Mouse (Mus musculus) midbrain, embryonic 11.5 days (tissue): ENCODE results near the gene Cog3. TPM values are rescaled to one million over a fixed set of nuclear protein-coding genes. Genes with fewer than 3 reads are reported as not detected.

Experiments
- ATAC-seq: fragments of 200-750 bp; cut with Nextera tagmentation; 2 replicates; pipeline ENCODE4 v1.8.0; 2017; ENCODE audit warnings: moderate TSS enrichment, moderate library complexity; ENCODE audit not compliant: low FRiP score
- DNase-seq: peaks from one replicate; pipeline ENCODE4 v3.0.0; 2015; ENCODE audit warnings: low spot score; ENCODE audit errors: missing footprints
- H3K27ac ChIP-seq: fragments of 300-500 bp; sonication (generic); 2 replicates; pipeline ENCODE4 v1.5.1; 2014; ENCODE audit warnings: low read depth, low read length
- H3K27me3 ChIP-seq: fragments of 300-500 bp; sonication (generic); 2 replicates; pipeline ENCODE4 v1.6.1; 2014; ENCODE audit warnings: mild to moderate bottlenecking, low read length, moderate library complexity, mixed read lengths; ENCODE audit not compliant: control insufficient read depth, insufficient read depth
- H3K36me3 ChIP-seq: fragments of 300-500 bp; sonication (generic); 2 replicates; pipeline ENCODE4 v1.6.1; 2014; ENCODE audit warnings: mild to moderate bottlenecking, low read length, moderate library complexity, mixed read lengths; ENCODE audit not compliant: control insufficient read depth, insufficient read depth
- H3K4me1 ChIP-seq: fragments of 300-500 bp; sonication (generic); 2 replicates; pipeline ENCODE4 v1.6.1; 2014; ENCODE audit warnings: low read length; ENCODE audit not compliant: control insufficient read depth, insufficient read depth
- H3K4me2 ChIP-seq: fragments of 300-500 bp; sonication (generic); 2 replicates; pipeline ENCODE4 v1.6.1; 2014; ENCODE audit warnings: mild to moderate bottlenecking, moderate library complexity
- H3K4me3 ChIP-seq: fragments of 300-500 bp; sonication (generic); 2 replicates; pipeline ENCODE4 v1.5.1; 2014; ENCODE audit warnings: low read depth, low read length
- H3K9ac ChIP-seq: fragments of 300-500 bp; sonication (generic); 2 replicates; pipeline ENCODE4 v1.6.1; 2014; ENCODE audit warnings: low read length
- H3K9me3 ChIP-seq: fragments of 300-500 bp; sonication (generic); 2 replicates; pipeline ENCODE4 v1.6.1; 2016; ENCODE audit warnings: low read length; ENCODE audit not compliant: control insufficient read depth
- WGBS: fragments of 180-500 bp; shearing (Covaris S2); extraction: QIAGEN DNeasy Blood & Tissue Kit; methylation state at CpG from one replicate; pipeline ENCODE4 v1.1.7; 2014; 5-methylcytosine and 5-hydroxymethylcytosine counted together
- polyA plus RNA-seq: library from polyadenylated mRNA; unstranded; fragments of >200 nt; fragmentation: Nextera tagmentation; extraction: Ambion mirVana; gene quantifications from 2 replicates; pipeline ENCODE4 v1.2.1, GENCODE M21; 2014

Gene Cog3
- polyA plus RNA-seq, 1 experiment from 2014 or later: 23.3 TPM

DNA sequence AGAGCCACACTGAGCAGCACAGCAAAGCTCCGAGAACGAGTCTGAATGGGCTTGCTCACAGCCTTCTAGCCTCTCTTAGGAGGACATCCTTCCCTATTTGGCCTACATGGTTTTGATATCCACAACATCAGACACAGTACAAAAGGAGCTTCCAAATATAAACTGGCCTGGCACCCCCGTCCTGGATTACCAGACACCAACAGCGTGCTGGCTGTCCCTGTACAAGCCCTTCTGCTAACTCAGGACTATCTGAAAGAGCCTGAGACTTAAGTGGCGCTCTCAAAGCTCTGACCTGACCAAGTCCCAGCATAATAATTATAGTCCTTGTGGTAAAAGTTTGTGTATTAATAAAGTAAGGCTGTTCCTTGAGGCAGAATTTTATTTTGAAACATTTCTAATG lies 34.2 kb downstream of the Cog3 start:
- Histone ChIP-seq H3K4me1 (no peaks in the 10 kb centered on the region), H3K27ac (no peak overlapping the region), H3K27me3 (no peaks in the 10 kb centered on the region), H3K36me3 (peaks cover 8% of the 10 kb centered on the region), H3K4me2 (no peak overlapping the region), H3K4me3 (no peak overlapping the region), H3K9me3 (no peaks in the 10 kb centered on the region), H3K9ac (no peak overlapping the region)
- ATAC-seq (no peak), DNase-seq (peak; percentile 23)
- WGBS: 93% methylated on average over 5 of the region's 5 CpGs

DNA sequence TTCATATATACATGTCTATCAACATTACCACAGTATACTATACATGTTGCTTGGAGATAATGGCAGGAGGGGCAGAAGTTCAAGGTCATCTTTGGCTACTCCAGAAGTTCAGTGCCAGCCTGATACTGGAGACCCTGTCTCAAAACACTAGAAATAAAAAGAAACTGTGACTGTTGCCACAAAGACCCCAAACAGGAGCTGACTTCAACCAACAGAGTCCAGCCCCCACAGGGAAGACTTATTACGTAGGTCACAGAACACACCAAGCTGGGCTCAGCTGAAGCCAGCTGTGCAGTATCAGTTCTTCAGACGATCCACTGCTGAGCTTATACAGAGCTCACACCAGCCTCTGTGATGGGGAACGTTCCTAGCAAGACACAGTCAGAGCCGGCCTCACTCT lies 37.9 kb downstream of the Cog3 start:
- DNase-seq (peak; percentile 23), ATAC-seq (no peak)
- Histone ChIP-seq H3K4me1 (no peaks in the 10 kb centered on the region), H3K4me3 (no peak overlapping the region), H3K9me3 (no peaks in the 10 kb centered on the region), H3K9ac (no peak overlapping the region), H3K4me2 (no peak overlapping the region), H3K36me3 (peaks cover 7% of the 10 kb centered on the region; the same call in 1 of the 2 replicates), H3K27ac (no peak overlapping the region), H3K27me3 (no peaks in the 10 kb centered on the region)
- WGBS: 97% methylated on average over 4 of the region's 4 CpGs

DNA sequence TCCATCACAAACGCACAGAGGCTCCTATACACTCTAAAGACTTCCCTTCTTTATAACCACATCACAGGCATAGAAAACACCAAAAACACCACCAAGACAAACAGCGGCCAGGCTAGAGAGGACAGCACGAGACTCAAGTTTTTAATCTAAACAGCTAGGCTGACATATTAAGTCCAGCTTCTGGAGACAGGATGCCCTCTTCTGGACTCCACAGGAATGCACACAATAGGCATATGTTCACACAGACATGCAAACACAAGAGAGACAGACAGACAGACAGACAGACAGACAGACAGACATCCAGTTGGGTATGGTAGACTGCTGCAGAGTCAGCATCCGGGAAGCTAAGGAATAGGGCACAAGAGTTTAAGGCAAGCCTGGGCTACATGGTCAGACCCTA lies 40.7 kb downstream of the Cog3 start:
- no peaks in the 10 kb centered on the region for H3K27me3 ChIP-seq
- H3K4me1 ChIP-seq: no peaks in the 10 kb centered on the region
- no peak overlapping the region for H3K27ac ChIP-seq
- peaks cover 7% of the 10 kb centered on the region for H3K36me3 ChIP-seq
- H3K9me3 ChIP-seq: no peaks in the 10 kb centered on the region
- no peak overlapping the region for H3K4me3 ChIP-seq
- 81% methylated on average over 4 of the region's 4 CpGs for whole genome bisulfite sequencing
- no peak overlapping the region for H3K9ac ChIP-seq
- ATAC-seq: no peak
- DNase-seq: no peak
- H3K4me2 ChIP-seq: no peak overlapping the region

DNA sequence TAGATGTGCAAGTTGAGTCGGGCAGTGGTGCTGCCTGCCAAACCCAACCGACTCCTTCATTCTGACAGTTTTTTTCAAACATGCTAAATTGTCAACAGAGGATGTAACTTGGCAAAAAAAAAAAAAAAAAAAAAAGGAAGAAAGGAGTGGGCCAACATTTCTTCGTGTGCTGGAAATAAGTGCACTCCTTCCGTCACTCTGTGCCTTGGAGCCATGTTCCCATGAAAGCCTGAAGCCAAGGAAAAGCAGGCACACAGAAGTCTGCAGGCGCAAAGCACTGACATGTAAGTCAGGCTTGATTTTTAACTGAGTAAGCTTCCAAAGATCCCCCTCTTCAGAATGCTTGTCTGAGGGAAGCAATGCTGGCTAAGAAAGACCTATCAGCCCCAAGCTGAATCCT lies 41.6 kb downstream of the Cog3 start:
- H3K9ac ChIP-seq: no peak overlapping the region
- no peak for DNase-seq
- peaks cover 9% of the 10 kb centered on the region for H3K36me3 ChIP-seq
- H3K27ac ChIP-seq: no peak overlapping the region
- no peaks in the 10 kb centered on the region for H3K9me3 ChIP-seq
- WGBS: 88% methylated on average over 5 of the region's 5 CpGs
- no peak overlapping the region for H3K4me3 ChIP-seq
- no peaks in the 10 kb centered on the region for H3K27me3 ChIP-seq
- ATAC-seq: no peak
- peaks cover 2% of the 10 kb centered on the region; the same call in 1 of the 2 replicates for H3K4me1 ChIP-seq
- no peak overlapping the region for H3K4me2 ChIP-seq

DNA sequence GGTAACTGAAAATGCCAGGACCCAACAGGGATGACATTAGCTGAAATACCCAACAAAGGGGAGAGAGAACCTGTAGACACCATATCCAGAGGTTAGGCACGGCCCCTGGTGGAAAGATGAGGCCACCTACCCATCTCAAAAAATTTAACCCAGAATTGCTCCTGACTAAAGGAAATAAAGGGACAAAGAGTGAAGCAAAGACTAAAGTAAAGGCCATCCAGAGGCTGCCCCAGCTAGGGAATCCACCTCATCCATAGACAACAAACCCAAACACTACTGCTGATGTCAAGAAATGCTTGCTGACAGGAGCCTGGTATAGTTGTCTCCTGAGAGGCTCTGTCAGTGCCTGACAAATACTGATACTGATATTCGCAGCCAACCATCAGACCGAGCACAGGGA lies 42.6 kb downstream of the Cog3 start:
- ATAC-seq (no peak), DNase-seq (peak; percentile 72)
- Histone ChIP-seq H3K27me3 (no peaks in the 10 kb centered on the region), H3K36me3 (peaks cover 9% of the 10 kb centered on the region), H3K9ac (no peak overlapping the region), H3K4me1 (peaks cover 3% of the 10 kb centered on the region; the same call in 1 of the 2 replicates), H3K27ac (no peak overlapping the region), H3K9me3 (no peaks in the 10 kb centered on the region), H3K4me2 (no peak overlapping the region), H3K4me3 (no peak overlapping the region)
- 91% methylated on average over 3 of the region's 3 CpGs for WGBS

DNA sequence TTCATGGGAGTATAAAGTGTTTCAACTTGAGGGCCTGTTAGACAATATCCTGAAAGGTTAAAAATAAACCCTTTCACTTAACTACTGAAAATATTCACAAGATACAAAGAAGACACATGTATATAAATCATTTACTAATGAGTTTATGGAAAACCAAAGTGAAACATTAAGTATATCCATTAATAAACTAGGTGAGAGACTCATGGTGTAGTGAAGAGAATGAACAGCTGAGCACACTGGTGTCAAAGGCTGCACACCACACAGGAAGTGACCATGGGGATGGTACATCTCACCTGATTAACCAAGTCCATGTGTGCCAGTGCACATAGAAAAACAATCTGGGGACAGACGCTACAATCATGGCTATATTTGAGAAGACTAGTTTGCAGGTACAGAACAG lies 45.3 kb downstream of the Cog3 start:
- Histone ChIP-seq H3K4me1 (peaks cover 3% of the 10 kb centered on the region; the same call in 1 of the 2 replicates), H3K36me3 (peaks cover 5% of the 10 kb centered on the region), H3K9me3 (no peaks in the 10 kb centered on the region), H3K9ac (no peak overlapping the region), H3K4me3 (no peak overlapping the region), H3K4me2 (no peak overlapping the region), H3K27ac (no peak overlapping the region), H3K27me3 (no peaks in the 10 kb centered on the region)
- WGBS: 86% methylated on average over 1 of the region's 1 CpGs
- ATAC-seq (no peak), DNase-seq (peak; percentile 6)

DNA sequence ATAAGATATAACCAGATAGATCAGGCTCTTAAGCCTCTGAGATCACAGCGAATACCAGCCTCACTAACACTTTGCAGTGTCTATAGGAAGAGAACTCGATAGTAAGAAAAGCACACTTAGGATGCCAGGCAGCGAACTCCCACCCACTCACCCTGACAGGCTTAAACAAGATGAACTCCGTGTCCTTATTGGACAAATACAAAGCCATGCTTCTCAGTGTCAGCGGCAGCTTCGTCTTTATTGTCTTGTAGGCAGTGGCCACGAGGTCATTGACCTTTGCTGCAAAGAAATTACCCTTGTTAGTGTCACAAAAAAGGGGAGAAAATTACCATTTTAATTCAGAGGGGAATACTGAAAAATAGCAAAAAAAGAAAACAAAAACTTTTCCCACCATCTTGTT lies 46.5 kb downstream of the Cog3 start:
- H3K27ac ChIP-seq: no peak overlapping the region
- peaks cover 8% of the 10 kb centered on the region for H3K36me3 ChIP-seq
- peak; percentile 81 for DNase-seq
- peaks cover 3% of the 10 kb centered on the region; the same call in 1 of the 2 replicates for H3K4me1 ChIP-seq
- H3K27me3 ChIP-seq: no peaks in the 10 kb centered on the region
- no peak for ATAC-seq
- 27% methylated on average over 7 of the region's 7 CpGs for WGBS
- no peak overlapping the region for H3K4me3 ChIP-seq
- no peaks in the 10 kb centered on the region for H3K9me3 ChIP-seq
- no peak overlapping the region for H3K4me2 ChIP-seq
- H3K9ac ChIP-seq: no peak overlapping the region

DNA sequence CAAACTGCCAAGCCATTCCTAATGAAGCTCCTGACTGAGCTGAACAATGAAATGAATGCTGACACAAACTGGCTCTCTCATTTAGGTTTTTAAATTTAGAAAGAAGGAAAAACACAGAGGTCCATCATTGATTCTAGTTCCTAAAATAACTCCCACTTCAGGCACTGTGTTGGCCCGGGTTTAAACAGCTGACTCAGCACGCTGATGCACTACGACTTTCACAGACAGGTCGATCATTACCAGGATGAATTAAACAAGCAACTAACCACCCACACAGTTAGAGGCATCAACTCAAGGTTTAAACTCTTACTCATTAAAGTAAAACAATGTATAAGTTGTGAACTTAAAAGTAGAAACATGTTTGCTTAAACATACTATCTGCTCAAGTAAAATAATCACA lies 47.7 kb downstream of the Cog3 start:
- Histone ChIP-seq H3K4me3 (no peak overlapping the region), H3K4me1 (peaks cover 3% of the 10 kb centered on the region; the same call in 1 of the 2 replicates), H3K4me2 (no peak overlapping the region), H3K9ac (no peak overlapping the region), H3K27ac (no peak overlapping the region), H3K9me3 (no peaks in the 10 kb centered on the region), H3K36me3 (peaks cover 6% of the 10 kb centered on the region), H3K27me3 (no peaks in the 10 kb centered on the region)
- ATAC-seq: no peak
- 91% methylated on average over 4 of the region's 4 CpGs for WGBS
- DNase-seq: no peak

DNA sequence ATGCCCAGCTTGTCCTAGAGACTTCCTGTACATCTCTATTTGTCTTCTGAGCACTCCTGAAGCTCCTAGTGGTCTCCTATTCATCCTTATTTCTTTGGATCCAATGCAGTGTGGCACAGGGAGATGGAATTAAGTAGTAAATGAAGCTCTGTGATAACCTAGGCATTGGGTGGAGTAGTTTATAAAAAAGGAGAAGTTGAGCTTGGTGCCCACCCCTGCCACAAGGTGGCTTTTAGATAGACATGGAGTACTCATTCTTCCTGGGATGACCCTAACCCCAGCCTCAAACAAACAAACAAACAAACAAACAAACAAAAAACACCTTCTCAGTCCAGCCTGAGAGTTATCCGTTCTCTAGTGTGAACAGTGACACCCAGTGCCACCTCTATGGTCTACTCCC lies 56.4 kb downstream of the Cog3 start:
- Histone ChIP-seq H3K9ac (no peak overlapping the region), H3K36me3 (no peaks in the 10 kb centered on the region), H3K4me1 (no peaks in the 10 kb centered on the region), H3K4me2 (no peak overlapping the region), H3K9me3 (no peaks in the 10 kb centered on the region), H3K27me3 (no peaks in the 10 kb centered on the region), H3K27ac (no peak overlapping the region), H3K4me3 (no peak overlapping the region)
- no peak for ATAC-seq
- no peak for DNase-seq
- 86% methylated on average over 1 of the region's 1 CpGs for WGBS

DNA sequence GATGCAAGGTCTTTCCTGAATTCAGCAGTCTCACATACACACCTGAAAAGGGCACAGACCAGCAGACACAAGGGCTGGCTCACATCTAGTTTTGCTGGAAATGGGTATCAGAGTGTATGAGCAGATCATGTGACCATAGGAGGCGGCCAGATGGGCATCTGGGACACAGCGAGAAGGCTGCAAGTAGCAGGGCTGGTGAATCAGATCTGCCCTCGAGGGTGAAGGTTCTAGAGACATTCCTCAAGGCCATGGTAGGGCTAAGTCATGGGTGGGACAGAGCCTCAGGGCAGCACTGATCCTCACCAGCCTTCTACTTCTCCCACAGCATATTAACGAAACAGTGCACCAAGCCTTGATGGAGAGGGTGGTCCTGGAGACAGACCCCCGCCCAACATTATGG lies 58.2 kb downstream of the Cog3 start:
- WGBS: 82% methylated on average over 5 of the region's 5 CpGs
- DNase-seq (no peak), ATAC-seq (no peak)
- Histone ChIP-seq H3K9me3 (no peaks in the 10 kb centered on the region), H3K27ac (no peak overlapping the region), H3K4me2 (no peak overlapping the region), H3K36me3 (no peaks in the 10 kb centered on the region), H3K4me1 (no peaks in the 10 kb centered on the region), H3K9ac (no peak overlapping the region), H3K27me3 (no peaks in the 10 kb centered on the region), H3K4me3 (no peak overlapping the region)
